Mouse (Mus musculus): Measurements from ENCODE around the gene Vps8. TPM values are rescaled to one million over a fixed set of nuclear protein-coding genes. Genes with fewer than 3 reads are reported as not detected.

Vps8 gene
- polyA plus RNA-seq, 1 experiment, result 8.2 TPM

DNA sequence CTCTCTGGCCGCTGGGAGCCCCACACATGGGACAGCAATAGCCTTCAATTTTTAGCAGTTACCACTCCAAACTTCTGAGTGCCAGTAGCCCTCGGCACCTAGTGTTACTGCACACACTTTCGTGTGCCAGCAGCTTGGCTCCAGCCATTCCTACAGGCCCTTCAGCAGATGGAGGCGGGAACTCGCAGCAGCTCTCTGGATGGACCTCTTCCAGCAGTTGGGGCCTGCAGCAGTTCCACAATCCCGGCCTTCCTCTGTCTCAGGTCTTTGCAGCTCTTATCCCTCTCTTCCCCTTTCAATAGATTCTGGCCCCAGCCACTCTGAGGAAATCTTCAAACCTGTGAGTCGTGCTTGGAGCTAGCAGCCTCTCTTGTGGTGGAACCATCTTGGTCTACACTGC, 253.9 kb downstream of the Vps8 start:
- no peaks in the 10 kb centered on the region for H3K4me1 ChIP-seq (ENCODE audit: control insufficient read depth, insufficient read depth, insufficient read length)
- no peaks in the 10 kb centered on the region for H3K36me3 ChIP-seq (ENCODE audit: control insufficient read depth, insufficient read depth, low read length)
- no peak for DNase-seq (ENCODE audit: low read depth in 1 of 2, low spot score in 2 of 2)
- TF ChIP-seq POLR2A (IDR thresholded peaks at IDR 0.05; ENCODE audit: low read depth, low read length), result no peak
- TF ChIP-seq CTCF (IDR thresholded peaks at IDR 0.05; ENCODE audit: extremely low read depth, insufficient read depth, insufficient read length, insufficient replicate concordance), result no peak
- WGBS, result 91% methylated on average over 7 of the region's 7 CpGs
- H3K27me3 ChIP-seq (ENCODE audit: control insufficient read depth, insufficient read depth, low read length), result no peaks in the 10 kb centered on the region
- H3K27ac ChIP-seq (ENCODE audit: insufficient read depth, low read length), result no peak overlapping the region
- no peak overlapping the region for H3K4me3 ChIP-seq (ENCODE audit: extremely low read depth, insufficient read depth, insufficient read length)

DNA sequence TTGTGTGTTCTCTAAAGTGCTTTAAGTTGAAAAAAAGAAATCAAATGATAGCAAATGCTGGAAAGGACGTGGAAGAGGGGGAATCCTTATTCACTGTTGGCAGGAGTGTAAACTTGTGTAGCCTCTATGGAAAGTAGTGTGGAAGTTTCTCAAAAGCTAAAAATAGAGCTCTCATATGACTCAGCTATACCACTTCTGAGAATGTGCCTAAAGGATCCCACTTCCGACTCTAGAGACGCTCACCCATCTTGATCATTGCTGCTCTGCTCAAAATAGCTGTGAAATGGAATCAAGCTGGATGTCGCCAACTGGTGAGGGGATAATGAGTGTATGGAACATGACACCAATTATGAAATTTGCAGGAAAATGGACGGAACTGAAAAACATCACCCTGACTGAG, 264.5 kb downstream of the Vps8 start:
- Histone ChIP-seq H3K36me3 (ENCODE audit: control insufficient read depth, insufficient read depth, low read length) (no peaks in the 10 kb centered on the region), H3K4me3 (ENCODE audit: extremely low read depth, insufficient read depth, insufficient read length) (no peak overlapping the region), H3K27me3 (ENCODE audit: control insufficient read depth, insufficient read depth, low read length) (no peaks in the 10 kb centered on the region), H3K4me1 (ENCODE audit: control insufficient read depth, insufficient read depth, insufficient read length) (no peaks in the 10 kb centered on the region), H3K27ac (ENCODE audit: insufficient read depth, low read length) (no peak overlapping the region)
- no peak for DNase-seq (ENCODE audit: low read depth in 1 of 2, low spot score in 2 of 2)
- WGBS, result 90% methylated on average over 5 of the region's 5 CpGs
- no peak for TF ChIP-seq POLR2A (IDR thresholded peaks at IDR 0.05; ENCODE audit: low read depth, low read length)
- TF ChIP-seq CTCF (IDR thresholded peaks at IDR 0.05; ENCODE audit: extremely low read depth, insufficient read depth, insufficient read length, insufficient replicate concordance), result no peak

DNA sequence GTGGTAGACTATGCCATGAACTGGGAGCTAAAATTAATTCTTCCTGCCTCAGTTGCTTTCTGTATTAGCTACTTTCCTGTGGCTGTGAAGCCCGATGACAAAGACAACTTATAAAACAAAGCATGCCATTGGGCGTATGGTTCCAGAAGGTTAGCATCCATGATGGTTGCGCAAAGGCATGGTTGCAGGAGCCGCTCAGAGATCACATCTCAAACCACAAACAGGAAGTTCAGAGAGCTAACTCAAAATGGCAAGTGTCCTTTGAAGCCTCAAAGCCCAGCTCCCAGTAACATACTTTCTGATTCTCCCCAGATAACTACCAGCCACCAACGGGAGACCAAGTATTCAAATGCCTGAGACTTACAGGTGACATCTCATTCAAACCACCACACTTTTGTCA, 266.2 kb downstream of the Vps8 start:
- Histone ChIP-seq H3K4me3 (ENCODE audit: extremely low read depth, insufficient read depth, insufficient read length) (no peak overlapping the region), H3K27me3 (ENCODE audit: control insufficient read depth, insufficient read depth, low read length) (no peaks in the 10 kb centered on the region), H3K36me3 (ENCODE audit: control insufficient read depth, insufficient read depth, low read length) (no peaks in the 10 kb centered on the region), H3K4me1 (ENCODE audit: control insufficient read depth, insufficient read depth, insufficient read length) (no peaks in the 10 kb centered on the region), H3K27ac (ENCODE audit: insufficient read depth, low read length) (no peak overlapping the region)
- WGBS, result 24% methylated on average over 5 of the region's 5 CpGs
- TF ChIP-seq POLR2A (IDR thresholded peaks at IDR 0.05; ENCODE audit: low read depth, low read length) (no peak), CTCF (IDR thresholded peaks at IDR 0.05; ENCODE audit: extremely low read depth, insufficient read depth, insufficient read length, insufficient replicate concordance) (no peak)
- no peak for DNase-seq (ENCODE audit: low read depth in 1 of 2, low spot score in 2 of 2)

DNA sequence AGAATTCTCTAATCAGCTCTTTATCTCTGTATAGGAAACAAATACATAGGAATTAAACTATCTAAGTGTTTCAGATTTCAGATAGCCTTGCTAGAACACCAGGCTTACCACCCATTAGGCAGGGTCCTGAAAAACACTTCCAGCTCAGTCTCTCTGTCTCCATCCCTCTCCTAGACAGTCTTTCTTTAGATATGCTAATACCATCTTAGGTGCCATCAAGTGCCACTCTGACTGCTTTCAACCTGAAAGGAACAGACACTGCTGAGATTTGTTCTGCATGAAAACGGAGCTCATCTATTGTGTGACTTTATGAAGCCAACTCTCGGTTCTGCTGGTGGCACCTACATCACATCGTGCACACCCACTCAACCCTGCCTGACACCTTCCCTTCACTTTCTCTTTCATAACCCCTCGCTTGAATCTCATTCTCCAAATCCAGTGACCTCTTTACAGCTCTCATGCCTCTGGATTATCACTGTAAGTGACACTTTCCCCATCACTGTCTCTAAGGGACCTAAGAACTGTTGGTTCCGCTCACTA, 267.4 kb downstream of the Vps8 start:
- no peak overlapping the region for H3K4me3 ChIP-seq (ENCODE audit: extremely low read depth, insufficient read depth, insufficient read length)
- no peak overlapping the region for H3K27ac ChIP-seq (ENCODE audit: insufficient read depth, low read length)
- 71% methylated on average over 5 of the region's 5 CpGs for WGBS
- DNase-seq (ENCODE audit: low read depth in 1 of 2, low spot score in 2 of 2), result no peak
- H3K27me3 ChIP-seq (ENCODE audit: control insufficient read depth, insufficient read depth, low read length), result peaks cover 2% of the 10 kb centered on the region
- H3K4me1 ChIP-seq (ENCODE audit: control insufficient read depth, insufficient read depth, insufficient read length), result peaks cover 5% of the 10 kb centered on the region; the same call in 1 of the 2 replicates
- no peak for TF ChIP-seq CTCF (IDR thresholded peaks at IDR 0.05; ENCODE audit: extremely low read depth, insufficient read depth, insufficient read length, insufficient replicate concordance)
- TF ChIP-seq POLR2A (IDR thresholded peaks at IDR 0.05; ENCODE audit: low read depth, low read length), result no peak
- H3K36me3 ChIP-seq (ENCODE audit: control insufficient read depth, insufficient read depth, low read length), result no peaks in the 10 kb centered on the region

DNA sequence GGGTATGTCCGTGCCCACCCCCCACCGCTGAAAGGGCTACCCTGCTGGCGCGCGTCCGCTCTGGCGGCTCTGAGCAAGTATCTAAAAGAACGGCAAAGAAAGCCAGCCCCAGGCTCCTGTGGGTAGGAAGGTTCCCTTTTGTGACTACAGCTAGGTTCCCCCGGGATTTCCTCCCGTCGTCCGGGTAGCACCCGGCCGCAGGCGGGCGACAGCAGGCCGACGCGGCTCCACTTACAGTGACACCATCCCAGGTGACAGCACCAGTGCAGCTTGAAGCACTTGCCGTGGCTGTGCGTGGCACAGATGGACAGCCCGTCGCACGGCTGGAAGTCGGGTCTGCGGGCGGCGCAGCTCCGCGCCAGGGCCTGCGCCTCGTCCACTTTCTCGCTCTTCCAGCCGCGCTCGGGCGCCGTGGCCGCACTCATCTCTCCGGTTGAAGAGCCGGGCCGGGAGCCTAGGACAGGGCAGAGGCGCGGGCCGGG, 271.1 kb downstream of the Vps8 start:
- H3K4me3 ChIP-seq (ENCODE audit: extremely low read depth, insufficient read depth, insufficient read length), result peak overlapping the region; percentile 59
- under 1% methylated on average over 45 of the region's 45 CpGs for WGBS
- no peaks in the 10 kb centered on the region for H3K36me3 ChIP-seq (ENCODE audit: control insufficient read depth, insufficient read depth, low read length)
- H3K27me3 ChIP-seq (ENCODE audit: control insufficient read depth, insufficient read depth, low read length), result peaks cover 2% of the 10 kb centered on the region
- no peak for TF ChIP-seq POLR2A (IDR thresholded peaks at IDR 0.05; ENCODE audit: low read depth, low read length)
- no peak for TF ChIP-seq CTCF (IDR thresholded peaks at IDR 0.05; ENCODE audit: extremely low read depth, insufficient read depth, insufficient read length, insufficient replicate concordance)
- H3K27ac ChIP-seq (ENCODE audit: insufficient read depth, low read length), result peak overlapping the region; percentile 2; the same call in 1 of the 2 replicates
- peaks cover 5% of the 10 kb centered on the region; the same call in 1 of the 2 replicates for H3K4me1 ChIP-seq (ENCODE audit: control insufficient read depth, insufficient read depth, insufficient read length)
- peak in 1 of 2 experiments; percentile 32 for DNase-seq (ENCODE audit: low read depth in 1 of 2, low spot score in 2 of 2)

Other genes with a start within 250 kb of the Vps8 start
- gene Ephb3, start 218.4 kb upstream of the Vps8 start, polyA plus RNA-seq (2012; rRNA removed), result 2.2 and 2.3 TPM in 2 replicates

Data from spleen, adult 2 months (tissue).